Mouse (Mus musculus): ENCODE measurements around the gene Psmd7.
"Not testable (repeated sequence)": the region's sequence is repeated elsewhere in the genome, so short reads cannot be mapped to it uniquely, and the experiment has no call there.

The Psmd7 gene

GRCm38 (mm10) chr8:107587995-107588780 lies at the start of gene Psmd7:
Psmd7 (minus strand) TSS chr8:107588464.
- peak; percentile 88 to 92 for DNase-seq (ENCODE audit: low spot score in 2 of 2)

GRCm38 (mm10) chr8:107633734-107634133 lies 45.5 kb upstream of the Psmd7 start:
- no peak for DNase-seq (ENCODE audit: low spot score in 2 of 2)

- DNase-seq (ENCODE audit: low spot score in 2 of 2): no peak
Measured at GRCm38 (mm10) chr8:107629701-107630100, 41.4 kb upstream of the Psmd7 start.

GRCm38 (mm10) chr8:107628501-107629149 lies 40.4 kb upstream of the Psmd7 start:
- no peak for DNase-seq (ENCODE audit: low spot score in 2 of 2)

GRCm38 (mm10) chr8:107627881-107628280 lies 39.6 kb upstream of the Psmd7 start:
- DNase-seq (ENCODE audit: low spot score in 2 of 2): no peak

- not testable (repeated sequence) for DNase-seq (ENCODE audit: low spot score in 2 of 2)
Measured at GRCm38 (mm10) chr8:107624301-107624700, 36.0 kb upstream of the Psmd7 start.

- DNase-seq (ENCODE audit: low spot score in 2 of 2): no peak
Measured at GRCm38 (mm10) chr8:107621930-107622623, 33.8 kb upstream of the Psmd7 start.

- no peak for DNase-seq (ENCODE audit: low spot score in 2 of 2)
Measured at GRCm38 (mm10) chr8:107621136-107621535, 32.9 kb upstream of the Psmd7 start.

- no peak for DNase-seq (ENCODE audit: low spot score in 2 of 2)
Measured at GRCm38 (mm10) chr8:107618499-107618898, 30.2 kb upstream of the Psmd7 start.

GRCm38 (mm10) chr8:107613411-107613810 lies 25.1 kb upstream of the Psmd7 start:
- no peak for DNase-seq (ENCODE audit: low spot score in 2 of 2)

- DNase-seq (ENCODE audit: low spot score in 2 of 2): no peak
Measured at GRCm38 (mm10) chr8:107610845-107611244, 22.6 kb upstream of the Psmd7 start.

- DNase-seq (ENCODE audit: low spot score in 2 of 2): no peak
Measured at GRCm38 (mm10) chr8:107608751-107609150, 20.5 kb upstream of the Psmd7 start.

- DNase-seq (ENCODE audit: low spot score in 2 of 2): peak in 1 of 2 experiments; percentile 44
Measured at GRCm38 (mm10) chr8:107603026-107603425, 14.8 kb upstream of the Psmd7 start.

GRCm38 (mm10) chr8:107599691-107600090 lies 11.4 kb upstream of the Psmd7 start:
- DNase-seq (ENCODE audit: low spot score in 2 of 2): no peak

- DNase-seq (ENCODE audit: low spot score in 2 of 2): no peak
Measured at GRCm38 (mm10) chr8:107597731-107598130, 9.5 kb upstream of the Psmd7 start.

- DNase-seq (ENCODE audit: low spot score in 2 of 2): no peak
Measured at GRCm38 (mm10) chr8:107594817-107595216, 6.6 kb upstream of the Psmd7 start.

- DNase-seq (ENCODE audit: low spot score in 2 of 2): no peak
Measured at GRCm38 (mm10) chr8:107593967-107594729, 5.9 kb upstream of the Psmd7 start.

- DNase-seq (ENCODE audit: low spot score in 2 of 2): peak in 1 of 2 experiments; percentile 6
Measured at GRCm38 (mm10) chr8:107587429-107587994, 752 bp downstream of the Psmd7 start.

GRCm38 (mm10) chr8:107582136-107582535 lies 6.1 kb downstream of the Psmd7 start:
- no peak for DNase-seq (ENCODE audit: low spot score in 2 of 2)

- no peak for DNase-seq (ENCODE audit: low spot score in 2 of 2)
Measured at GRCm38 (mm10) chr8:107581536-107581935, 6.7 kb downstream of the Psmd7 start.

- DNase-seq (ENCODE audit: low spot score in 2 of 2): no peak
Measured at GRCm38 (mm10) chr8:107580879-107581278, 7.4 kb downstream of the Psmd7 start.

Data from spleen, postnatal 14 days (tissue).